Mouse (Mus musculus): ENCODE results near the gene Kctd2. TPM values are rescaled to one million over a fixed set of nuclear protein-coding genes. Genes with fewer than 3 reads are reported as not detected.

Kctd2 gene
- total RNA-seq, 1 experiment = 14.0 TPM

DNA sequence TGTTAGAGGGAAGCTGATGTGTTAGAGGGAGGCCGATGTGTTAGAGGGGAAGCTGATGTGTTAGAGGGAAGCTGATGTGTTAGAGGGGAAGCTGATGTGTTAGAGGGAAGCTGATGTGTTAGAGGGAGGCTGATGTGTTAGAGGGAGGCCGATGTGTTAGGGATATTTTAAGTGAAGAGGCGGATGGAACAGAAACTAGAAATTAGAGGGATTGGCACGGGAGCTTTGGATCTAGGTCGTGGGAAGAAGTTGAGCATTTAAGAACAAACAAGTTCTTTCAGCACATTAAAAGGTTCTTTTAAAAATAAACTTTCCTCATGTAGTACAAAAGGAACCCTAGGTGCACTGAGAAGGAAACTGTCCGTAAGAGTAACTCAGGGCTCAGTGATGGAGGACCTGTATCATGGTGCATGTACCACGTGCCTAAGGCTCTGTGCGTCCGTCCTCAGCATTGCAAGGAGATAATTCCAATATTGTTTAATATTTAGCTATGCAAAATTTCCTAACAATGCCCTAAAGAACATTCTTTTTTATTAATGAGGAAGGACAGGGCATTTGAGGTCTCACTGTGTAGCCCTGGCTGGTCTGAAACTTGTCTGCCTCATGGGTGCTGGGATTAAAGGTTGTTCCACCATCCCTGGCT lies 58.5 kb downstream of the Kctd2 start:
- in situ Hi-C loops (cut with MboI; ENCODE audit: low sequenced_read_pairs in 2 of 2, unreplicated experiment in 2 of 2) = no loop called here
- no peak for TF ChIP-seq MAFK (IDR thresholded peaks at IDR 0.05; ENCODE audit: insufficient read depth, low read depth, low read length)
- no peak for TF ChIP-seq ZC3H11A (IDR thresholded peaks at IDR 0.05; ENCODE audit: borderline replicate concordance, low read depth, low read length)
- TF ChIP-seq ZNF384 (IDR thresholded peaks at IDR 0.05; ENCODE audit: low read depth, low read length) = no peak
- TF ChIP-seq CHD2 (IDR thresholded peaks at IDR 0.05; ENCODE audit: low read depth, low read length) = no peak
- no peak for TF ChIP-seq HCFC1 (IDR thresholded peaks at IDR 0.05; ENCODE audit: borderline replicate concordance, insufficient read depth, low read length)
- Histone ChIP-seq H3K36me3 (ENCODE audit: control insufficient read depth, insufficient read depth, low read length, poor library complexity, severe bottlenecking) (no peaks in the 10 kb centered on the region), H3K4me3 (ENCODE audit: insufficient read depth in 1 of 2, low read depth in 1 of 2, low read length in 2 of 2, poor library complexity in 1 of 2, severe bottlenecking in 1 of 2) (no peak overlapping the region), H3K9me3 (ENCODE audit: control insufficient read depth, insufficient read depth, low read depth, low read length) (no peaks in the 10 kb centered on the region), H3K27ac (ENCODE audit: insufficient read depth, low read depth, low read length, poor library complexity, severe bottlenecking) (no peak overlapping the region), H3K4me1 (ENCODE audit: control insufficient read depth in 2 of 2, insufficient read depth in 2 of 2, low read length in 2 of 2, poor library complexity in 1 of 2) (peaks cover 4 to 11% of the 10 kb centered on the region in 2 experiments; a peak in 3 of 4 replicates), H3K9ac (ENCODE audit: insufficient read depth, low read depth, low read length, poor library complexity, severe bottlenecking) (no peak overlapping the region)
- DNase-seq (ENCODE audit: low read depth, low spot score) = no peak

Other genes with a start within 250 kb of the Kctd2 start
- 14.7 and 17.2 TPM in 2 replicates for gene Tmem104, start 232.6 kb upstream of the Kctd2 start, total RNA-seq (2012; rRNA removed)
- gene Nat9, start 232.3 kb upstream of the Kctd2 start, total RNA-seq (2012; rRNA removed) = 16.9 and 19.3 TPM in 2 replicates
- gene Grin2c, start 152.9 kb upstream of the Kctd2 start, total RNA-seq (2012; rRNA removed) = 0.21 and 0.22 TPM in 2 replicates
- gene Fdxr, start 143.1 kb upstream of the Kctd2 start, total RNA-seq (2012; rRNA removed) = 12.1 and 21.0 TPM in 2 replicates
- gene Fads6, start 122.5 kb upstream of the Kctd2 start, total RNA-seq (2012; rRNA removed) = 2.1 and 3.7 TPM in 2 replicates
- 0.18 and 0.21 TPM in 2 replicates for gene Otop2, start 113.0 kb upstream of the Kctd2 start, total RNA-seq (2012; rRNA removed)
- gene Ush1g, start 98.1 kb upstream of the Kctd2 start, total RNA-seq (2012; rRNA removed) = 0.11 TPM in 1 of 2 replicates, not detected in the other
- not detected in 2 replicates for gene Otop3, start 85.4 kb upstream of the Kctd2 start, total RNA-seq (2012; rRNA removed)
- 2.4 and 2.8 TPM in 2 replicates for gene Hid1, start 52.4 kb upstream of the Kctd2 start, total RNA-seq (2012; rRNA removed)
- gene Cdr2l, start 38.2 kb upstream of the Kctd2 start, total RNA-seq (2012; rRNA removed) = 8.5 and 10.4 TPM in 2 replicates
- 79.5 and 89.3 TPM in 2 replicates for gene Mrpl58, start 16.4 kb upstream of the Kctd2 start, total RNA-seq (2012; rRNA removed)
- gene Atp5h, start 166 bp upstream of the Kctd2 start, total RNA-seq (2012; rRNA removed) = 275 and 342 TPM in 2 replicates
- gene Trim80, start 20.4 kb downstream of the Kctd2 start, total RNA-seq (2012; rRNA removed) = 0.31 and 0.58 TPM in 2 replicates
- gene Slc16a5, start 42.3 kb downstream of the Kctd2 start, total RNA-seq (2012; rRNA removed) = 1.1 and 1.6 TPM in 2 replicates
- gene Armc7, start 55.5 kb downstream of the Kctd2 start, total RNA-seq (2012; rRNA removed) = 4.8 and 5.0 TPM in 2 replicates
- 37.2 and 50.5 TPM in 2 replicates for gene Nt5c, start 71.7 kb downstream of the Kctd2 start, total RNA-seq (2012; rRNA removed)
- 164 and 205 TPM in 2 replicates for gene Jpt1, start 94.3 kb downstream of the Kctd2 start, total RNA-seq (2012; rRNA removed)
- 325 and 579 TPM in 2 replicates for gene Sumo2, start 116.1 kb downstream of the Kctd2 start, total RNA-seq (2012; rRNA removed)
- gene Nup85, start 144.3 kb downstream of the Kctd2 start, total RNA-seq (2012; rRNA removed) = 279 and 312 TPM in 2 replicates
- gene Mrps7, start 183.8 kb downstream of the Kctd2 start, total RNA-seq (2012; rRNA removed) = 51.6 and 74.9 TPM in 2 replicates
- 31.7 and 39.7 TPM in 2 replicates for gene Gga3, start 183.9 kb downstream of the Kctd2 start, total RNA-seq (2012; rRNA removed)
- 63.8 and 85.6 TPM in 2 replicates for gene Mif4gd, start 192.8 kb downstream of the Kctd2 start, total RNA-seq (2012; rRNA removed)
- gene Slc25a19, start 208.2 kb downstream of the Kctd2 start, total RNA-seq (2012; rRNA removed) = 22.6 and 23.6 TPM in 2 replicates

Measured in ES-E14 (cell line).